ENCODE assay signal across 12 mouse cellular contexts in genomic region chr4:94827429-94827828, GRCm38 (mm10).
A peak's percentile ranks its signal among the peaks of the same experiment; 100 is the strongest.
DNase-seq lines count a peak whose midpoint lies in the region; ATAC-seq lines count a peak whose summit lies in the region.
"Had no signal": no experiment of that assay in that cellular context is flagged by ENCODE, and none has a peak within 500 bp of the region (broad histone marks: within the 10 kb centered on the region; RNA-seq: fewer than 3 reads in every experiment).

No protein-coding gene starts in this region.

- peaks cover 2 to 4% of the 10 kb centered on the region in 2 experiments; a peak in 1 of 4 replicates for H3K4me1 ChIP-seq in heart, embryonic 14.5 days (ENCODE audit: control insufficient read depth in 2 of 2, insufficient read depth in 2 of 2, low read length in 2 of 2)
- no peaks in the 10 kb centered on the region for H3K4me1 ChIP-seq in neural tube, embryonic 11.5 days (ENCODE audit: control insufficient read depth, insufficient read depth, low read length)
- H3K4me1 ChIP-seq: embryonic facial prominence, embryonic 12.5 days; limb, embryonic 15.5 days had no signal

- no peaks in the 10 kb centered on the region for H3K27me3 ChIP-seq in heart, embryonic 14.5 days (ENCODE audit: control insufficient read depth, insufficient read depth, low read length)
- H3K27me3 ChIP-seq in neural tube, embryonic 11.5 days (ENCODE audit: control insufficient read depth, insufficient read depth, low read length) = no peaks in the 10 kb centered on the region
- H3K27me3 ChIP-seq: embryonic facial prominence, embryonic 12.5 days; limb, embryonic 15.5 days; Patski had no signal

- H3K4me2 ChIP-seq in heart, embryonic 14.5 days (ENCODE audit: low read length) = no peak overlapping the region
- no peak overlapping the region for H3K4me2 ChIP-seq in neural tube, embryonic 11.5 days (ENCODE audit: low read depth)
- H3K4me2 ChIP-seq: embryonic facial prominence, embryonic 12.5 days; limb, embryonic 15.5 days had no signal

- peaks cover 14% of the 10 kb centered on the region for H3K36me3 ChIP-seq in heart, embryonic 14.5 days (ENCODE audit: control insufficient read depth, insufficient read depth, low read length)
- H3K36me3 ChIP-seq in neural tube, embryonic 11.5 days (ENCODE audit: control insufficient read depth, insufficient read depth, low read length) = no peaks in the 10 kb centered on the region
- H3K36me3 ChIP-seq: embryonic facial prominence, embryonic 12.5 days; limb, embryonic 15.5 days had no signal

- H3K4me3 ChIP-seq in heart, embryonic 14.5 days (ENCODE audit: control insufficient read depth in 1 of 2, insufficient read depth in 1 of 2, low read depth in 1 of 2, low read length in 2 of 2) = no peak overlapping the region
- H3K4me3 ChIP-seq in neural tube, embryonic 11.5 days (ENCODE audit: low read depth, low read length) = no peak overlapping the region
- H3K4me3 ChIP-seq: embryonic facial prominence, embryonic 12.5 days; limb, embryonic 15.5 days had no signal

- intact Hi-C loops in heart, postnatal 25 days (cut with DNase I) = loop anchor here (5.0 kb wide), 1 partner anchor 160 kb away; no protein-coding TSS in a partner anchor

- WGBS in heart, embryonic 14.5 days = 27% methylated on average over 5 of the region's 5 CpGs
- 33% methylated on average over 5 of the region's 5 CpGs for WGBS in neural tube, embryonic 11.5 days

- peaks cover 6% of the 10 kb centered on the region for H3K9me3 ChIP-seq in heart, embryonic 14.5 days (ENCODE audit: control insufficient read depth, low read length)
- H3K9me3 ChIP-seq in neural tube, embryonic 11.5 days (ENCODE audit: control insufficient read depth, low read length) = no peaks in the 10 kb centered on the region
- H3K9me3 ChIP-seq: limb, embryonic 15.5 days had no signal

- peak overlapping the region; percentile 68 to 74; a peak in 3 of 4 replicates for H3K27ac ChIP-seq in heart, embryonic 14.5 days (replicated peaks in 1 of 2; ENCODE audit: control insufficient read depth in 1 of 2, insufficient read depth in 1 of 2, low read depth in 2 of 2, low read length in 2 of 2)
- H3K27ac ChIP-seq in neural tube, embryonic 11.5 days (ENCODE audit: low read depth, low read length) = no peak overlapping the region
- H3K27ac ChIP-seq: embryonic facial prominence, embryonic 12.5 days; limb, embryonic 15.5 days had no signal

- no peak for DNase-seq in heart, postnatal 25 days (ENCODE audit: low spot score)
- DNase-seq in neural tube, embryonic 11.5 days (ENCODE audit: low spot score) = peak; percentile 21
- no peak for DNase-seq in neural tube, embryonic 10.5 days (ENCODE audit: extremely low spot score, low spot score)
- DNase-seq in forelimb bud, embryonic 11.5 days (ENCODE audit: low read depth, low spot score) = peak; percentile 12
- DNase-seq in adrenal gland, postnatal 4 days (ENCODE audit: low spot score in 2 of 2) = no peak
- no peak for DNase-seq in right cerebral cortex, adult 2 months (ENCODE audit: low spot score in 2 of 2)
- no peak for DNase-seq in urinary bladder, postnatal 25 days (ENCODE audit: low spot score)

- H3K9ac ChIP-seq in heart, embryonic 14.5 days (ENCODE audit: low read length) = no peak overlapping the region
- H3K9ac ChIP-seq in neural tube, embryonic 11.5 days (ENCODE audit: low read length) = no peak overlapping the region
- H3K9ac ChIP-seq: embryonic facial prominence, embryonic 12.5 days; limb, embryonic 15.5 days had no signal

- ATAC-seq in heart, embryonic 14.5 days (ENCODE audit: insufficient number of reproducible peaks, insufficient read depth, low FRiP score, low read depth) = no peak
- 0 out of 2 replicates have a peak, but pooled peaks have one; percentile 11 for ATAC-seq in neural tube, embryonic 11.5 days (ENCODE audit: insufficient read depth, low FRiP score, low TSS enrichment)
- ATAC-seq: inflammation-experienced regulatory T-cells, adult 6 months; Patski had no signal

Comparison
In these comparisons a context has a peak if more than half of its experiments do, and no peak if none do; other contexts are left out.
1. DNase-seq: peak in neural tube, embryonic 11.5 days (single experiment) and forelimb bud, embryonic 11.5 days (single experiment); none in heart, postnatal 25 days (single experiment), neural tube, embryonic 10.5 days (single experiment), adrenal gland, postnatal 4 days (0 of 2), right cerebral cortex, adult 2 months (0 of 2) and urinary bladder, postnatal 25 days (single experiment).